Mouse (Mus musculus): ENCODE measurements around the gene Defb9. TPM values are rescaled to one million over a fixed set of nuclear protein-coding genes. Genes with fewer than 3 reads are reported as not detected.
"Not testable (repeated sequence)": the region's sequence is repeated elsewhere in the genome, so short reads cannot be mapped to it uniquely, and the experiment has no call there.

The Defb9 gene
- total RNA-seq (2012; rRNA removed) (not detected in 2 replicates), polyA plus RNA-seq (2012; ENCODE audit: insufficient read depth in 1 of 2, insufficient read length in 2 of 2, low read depth in 1 of 2, low replicate concordance in 2 of 2, missing spikeins in 1 of 2) (not detected)

GRCm38 (mm10) chr8:21885321-21885720 lies at the start of gene Defb9:
Defb9 (minus strand) TSS chr8:21885421.
- H3K27ac ChIP-seq (ENCODE audit: control insufficient read depth, low read depth, low read length); H3K9me3 ChIP-seq (replicated peaks; ENCODE audit: insufficient read depth, low read length); H3K9ac ChIP-seq (ENCODE audit: control insufficient read depth, low read depth, low read length, poor library complexity, severe bottlenecking); H3K27me3 ChIP-seq (ENCODE audit: control insufficient read depth in 1 of 2, insufficient read depth in 2 of 2, low read length in 2 of 2); H3K4me1 ChIP-seq (ENCODE audit: control insufficient read depth in 1 of 2, insufficient read depth in 2 of 2, low read length in 2 of 2); DNase-seq (ENCODE audit: low read depth, low spot score); H3K4me3 ChIP-seq (ENCODE audit: control insufficient read depth in 1 of 2, insufficient read depth in 1 of 2, low read depth in 2 of 2, low read length in 2 of 2); H3K79me2 ChIP-seq (ENCODE audit: control insufficient read depth, insufficient read depth, low read length, poor library complexity); H3K36me3 ChIP-seq (ENCODE audit: control insufficient read depth in 1 of 2, insufficient read depth in 2 of 2, low read length in 2 of 2): not testable (repeated sequence)

GRCm38 (mm10) chr8:21932610-21933009 lies 47.4 kb upstream of the Defb9 start, which contains the start of gene Defb15:
Defb15 (minus strand) TSS chr8:21932710.
- H3K27ac ChIP-seq (ENCODE audit: control insufficient read depth, low read depth, low read length) = no peak within 1 kb of the TSS
- no peak within 1 kb of the TSS for H3K4me3 ChIP-seq (ENCODE audit: control insufficient read depth in 1 of 2, insufficient read depth in 1 of 2, low read depth in 2 of 2, low read length in 2 of 2)
- no peaks in the 10 kb centered on the region for H3K4me1 ChIP-seq (ENCODE audit: control insufficient read depth in 1 of 2, insufficient read depth in 2 of 2, low read length in 2 of 2)
- TF ChIP-seq GABPA (IDR thresholded peaks at IDR 0.05; ENCODE audit: low read depth, low read length) (no peak), MYC (IDR thresholded peaks at IDR 0.05; ENCODE audit: low read depth, low read length) (no peak), MAFK (IDR thresholded peaks at IDR 0.05; ENCODE audit: borderline replicate concordance, low read depth, low read length) (no peak), KAT2A (conservative IDR thresholded peaks at IDR 0.05; ENCODE audit: low read depth, low read length) (no peak), HCFC1 (IDR thresholded peaks at IDR 0.05; ENCODE audit: low read depth, low read length) (no peak), MAZ (IDR thresholded peaks at IDR 0.05; ENCODE audit: low read depth, low read length) (no peak), BHLHE40 (IDR thresholded peaks at IDR 0.05; ENCODE audit: borderline replicate concordance, low read depth, low read length) (no peak), CHD2 (IDR thresholded peaks at IDR 0.05; ENCODE audit: low read length) (no peak), ZC3H11A (IDR thresholded peaks at IDR 0.05; ENCODE audit: low read depth, low read length) (no peak), MAX (IDR thresholded peaks at IDR 0.05; ENCODE audit: low read length) (no peak), ELF1 (IDR thresholded peaks at IDR 0.05; ENCODE audit: low read depth, low read length) (no peak), POLR2AphosphoS2 (IDR thresholded peaks at IDR 0.05; ENCODE audit: low read length) (no peak), SMC3 (IDR thresholded peaks at IDR 0.05; ENCODE audit: low read depth, low read length) (no peak), UBTF (IDR thresholded peaks at IDR 0.05; ENCODE audit: borderline replicate concordance, insufficient read depth, low read depth, low read length) (no peak), ETS1 (IDR thresholded peaks at IDR 0.05; ENCODE audit: low read depth, low read length) (no peak), CTCF (IDR thresholded peaks at IDR 0.05 in 2 of 3, conservative IDR thresholded peaks at IDR 0.05 in 1 of 3; ENCODE audit: control insufficient read depth in 1 of 3, insufficient read depth in 1 of 3, low read depth in 2 of 3, low read length in 3 of 3, poor library complexity in 1 of 3, severe bottlenecking in 1 of 3) (no peak), NELFE (IDR thresholded peaks at IDR 0.05; ENCODE audit: low read depth, low read length) (no peak), POLR2A (IDR thresholded peaks at IDR 0.05; ENCODE audit: control insufficient read depth in 1 of 2, insufficient read depth in 1 of 2, low read depth in 1 of 2, low read length in 2 of 2, poor library complexity in 1 of 2) (no peak), GATA1 (IDR thresholded peaks at IDR 0.05; ENCODE audit: low read depth, low read length) (no peak), MXI1 (IDR thresholded peaks at IDR 0.05; ENCODE audit: low read depth, low read length) (no peak)
- H3K36me3 ChIP-seq (ENCODE audit: control insufficient read depth in 1 of 2, insufficient read depth in 2 of 2, low read length in 2 of 2) = no peaks in the 10 kb centered on the region
- no peak within 1 kb of the TSS for H3K9ac ChIP-seq (ENCODE audit: control insufficient read depth, low read depth, low read length, poor library complexity, severe bottlenecking)
- no peaks in the 10 kb centered on the region for H3K9me3 ChIP-seq (replicated peaks; ENCODE audit: insufficient read depth, low read length)
- H3K27me3 ChIP-seq (ENCODE audit: control insufficient read depth in 1 of 2, insufficient read depth in 2 of 2, low read length in 2 of 2) = no peaks in the 10 kb centered on the region
- no peaks in the 10 kb centered on the region for H3K79me2 ChIP-seq (ENCODE audit: control insufficient read depth, insufficient read depth, low read length, poor library complexity)
- DNase-seq (ENCODE audit: low read depth, low spot score) = no peak

- H3K9me3 ChIP-seq (replicated peaks; ENCODE audit: insufficient read depth, low read length); H3K4me3 ChIP-seq (ENCODE audit: control insufficient read depth in 1 of 2, insufficient read depth in 1 of 2, low read depth in 2 of 2, low read length in 2 of 2); H3K27me3 ChIP-seq (ENCODE audit: control insufficient read depth in 1 of 2, insufficient read depth in 2 of 2, low read length in 2 of 2); H3K9ac ChIP-seq (ENCODE audit: control insufficient read depth, low read depth, low read length, poor library complexity, severe bottlenecking); H3K4me1 ChIP-seq (ENCODE audit: control insufficient read depth in 1 of 2, insufficient read depth in 2 of 2, low read length in 2 of 2); H3K79me2 ChIP-seq (ENCODE audit: control insufficient read depth, insufficient read depth, low read length, poor library complexity); H3K36me3 ChIP-seq (ENCODE audit: control insufficient read depth in 1 of 2, insufficient read depth in 2 of 2, low read length in 2 of 2); DNase-seq (ENCODE audit: low read depth, low spot score); H3K27ac ChIP-seq (ENCODE audit: control insufficient read depth, low read depth, low read length): not testable (repeated sequence)
Observed at GRCm38 (mm10) chr8:21930754-21931153, 45.5 kb upstream of the Defb9 start.

Measured in MEL (cell line).